Mouse (Mus musculus): ENCODE measurements around the gene Ccr8. TPM values are rescaled to one million over a fixed set of nuclear protein-coding genes. Genes with fewer than 3 reads are reported as not detected.

Gene Ccr8
- polyA plus RNA-seq, 1 experiment: 0.82 TPM

- H3K4me3 ChIP-seq (ENCODE audit: extremely low read depth, insufficient read depth, insufficient read length): peak within 1 kb of the TSS; percentile 82
- H3K27me3 ChIP-seq (ENCODE audit: control insufficient read depth, insufficient read depth, low read length): no peaks in the 10 kb centered on the region
- H3K4me1 ChIP-seq (ENCODE audit: control insufficient read depth, insufficient read depth, insufficient read length): peaks cover 8% of the 10 kb centered on the region
- WGBS: under 1% methylated on average over 72 of the region's 72 CpGs
- peak within 1 kb of the TSS; percentile 85 for H3K27ac ChIP-seq (ENCODE audit: insufficient read depth, low read length)
- no peak for TF ChIP-seq CTCF (IDR thresholded peaks at IDR 0.05; ENCODE audit: extremely low read depth, insufficient read depth, insufficient read length, insufficient replicate concordance)
- peak; percentile 92 for TF ChIP-seq POLR2A (IDR thresholded peaks at IDR 0.05; ENCODE audit: low read depth, low read length)
- peaks cover 45% of the 10 kb centered on the region for H3K36me3 ChIP-seq (ENCODE audit: control insufficient read depth, insufficient read depth, low read length)
- DNase-seq (ENCODE audit: low read depth in 1 of 2, low spot score in 2 of 2): peak; percentile 96 to 97
Observed at GRCm38 (mm10) chr9:120127538-120128251, 35.8 kb downstream of the Ccr8 start, which contains the start of gene Rpsa. TSS of gene Rpsa (plus strand) at chr9:120127689.

- 47% methylated on average over 10 of the region's 10 CpGs for WGBS
- TF ChIP-seq CTCF (IDR thresholded peaks at IDR 0.05; ENCODE audit: extremely low read depth, insufficient read depth, insufficient read length, insufficient replicate concordance) (no peak), POLR2A (IDR thresholded peaks at IDR 0.05; ENCODE audit: low read depth, low read length) (no peak)
- Histone ChIP-seq H3K4me3 (ENCODE audit: extremely low read depth, insufficient read depth, insufficient read length) (no peak overlapping the region), H3K36me3 (ENCODE audit: control insufficient read depth, insufficient read depth, low read length) (peaks cover 34% of the 10 kb centered on the region), H3K27ac (ENCODE audit: insufficient read depth, low read length) (no peak overlapping the region), H3K27me3 (ENCODE audit: control insufficient read depth, insufficient read depth, low read length) (no peaks in the 10 kb centered on the region), H3K4me1 (ENCODE audit: control insufficient read depth, insufficient read depth, insufficient read length) (peaks cover 8% of the 10 kb centered on the region)
- no peak for DNase-seq (ENCODE audit: low read depth in 1 of 2, low spot score in 2 of 2)
Observed at GRCm38 (mm10) chr9:120129276-120129675, 37.4 kb downstream of the Ccr8 start.

DNA sequence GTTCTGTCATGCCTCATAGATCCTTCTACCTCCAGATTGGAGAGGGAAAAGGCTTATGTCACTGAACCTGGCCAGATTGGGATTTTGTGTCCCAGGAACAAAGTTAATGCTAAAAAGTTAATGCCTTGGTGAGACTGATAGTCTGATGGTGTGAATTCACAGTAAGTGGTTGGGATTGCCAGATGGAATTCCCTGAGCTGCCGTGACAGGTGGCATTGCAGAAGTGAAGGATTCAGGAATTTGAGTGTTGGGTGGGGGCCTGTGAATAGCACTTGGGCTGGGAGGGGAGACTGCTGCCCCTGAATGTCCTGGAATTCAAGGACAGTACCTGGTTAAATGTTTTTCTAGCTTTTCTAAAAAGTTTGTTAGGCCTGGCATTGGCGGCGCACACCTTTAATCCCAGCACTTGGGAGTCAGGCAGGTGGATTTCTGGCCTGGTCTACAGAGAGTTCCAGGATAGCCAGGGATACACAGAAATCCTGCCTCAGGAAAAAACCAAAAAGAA lies 39.9 kb downstream of the Ccr8 start:
- 91% methylated on average over 3 of the region's 3 CpGs for WGBS
- H3K27ac ChIP-seq (ENCODE audit: insufficient read depth, low read length): no peak overlapping the region
- TF ChIP-seq CTCF (IDR thresholded peaks at IDR 0.05; ENCODE audit: extremely low read depth, insufficient read depth, insufficient read length, insufficient replicate concordance): no peak
- no peak for TF ChIP-seq POLR2A (IDR thresholded peaks at IDR 0.05; ENCODE audit: low read depth, low read length)
- H3K4me1 ChIP-seq (ENCODE audit: control insufficient read depth, insufficient read depth, insufficient read length): peaks cover 8% of the 10 kb centered on the region
- H3K27me3 ChIP-seq (ENCODE audit: control insufficient read depth, insufficient read depth, low read length): no peaks in the 10 kb centered on the region
- no peak overlapping the region for H3K4me3 ChIP-seq (ENCODE audit: extremely low read depth, insufficient read depth, insufficient read length)
- DNase-seq (ENCODE audit: low read depth in 1 of 2, low spot score in 2 of 2): no peak
- peaks cover 33% of the 10 kb centered on the region for H3K36me3 ChIP-seq (ENCODE audit: control insufficient read depth, insufficient read depth, low read length)

- 38% methylated on average over 8 of the region's 8 CpGs for WGBS
- DNase-seq (ENCODE audit: low read depth in 1 of 2, low spot score in 2 of 2): no peak
- H3K4me1 ChIP-seq (ENCODE audit: control insufficient read depth, insufficient read depth, insufficient read length): peaks cover 8% of the 10 kb centered on the region
- H3K36me3 ChIP-seq (ENCODE audit: control insufficient read depth, insufficient read depth, low read length): peaks cover 33% of the 10 kb centered on the region
- H3K27me3 ChIP-seq (ENCODE audit: control insufficient read depth, insufficient read depth, low read length): no peaks in the 10 kb centered on the region
- no peak overlapping the region for H3K4me3 ChIP-seq (ENCODE audit: extremely low read depth, insufficient read depth, insufficient read length)
- H3K27ac ChIP-seq (ENCODE audit: insufficient read depth, low read length): no peak overlapping the region
- no peak for TF ChIP-seq POLR2A (IDR thresholded peaks at IDR 0.05; ENCODE audit: low read depth, low read length)
- TF ChIP-seq CTCF (IDR thresholded peaks at IDR 0.05; ENCODE audit: extremely low read depth, insufficient read depth, insufficient read length, insufficient replicate concordance): no peak
Observed at GRCm38 (mm10) chr9:120132980-120133754, 41.3 kb downstream of the Ccr8 start.

GRCm38 (mm10) chr9:120133755-120134475 lies 42.0 kb downstream of the Ccr8 start:
- DNase-seq (ENCODE audit: low read depth in 1 of 2, low spot score in 2 of 2): no peak
- no peaks in the 10 kb centered on the region for H3K27me3 ChIP-seq (ENCODE audit: control insufficient read depth, insufficient read depth, low read length)
- TF ChIP-seq POLR2A (IDR thresholded peaks at IDR 0.05; ENCODE audit: low read depth, low read length): no peak
- no peak for TF ChIP-seq CTCF (IDR thresholded peaks at IDR 0.05; ENCODE audit: extremely low read depth, insufficient read depth, insufficient read length, insufficient replicate concordance)
- H3K4me3 ChIP-seq (ENCODE audit: extremely low read depth, insufficient read depth, insufficient read length): no peak overlapping the region
- 80% methylated on average over 6 of the region's 6 CpGs for WGBS
- H3K36me3 ChIP-seq (ENCODE audit: control insufficient read depth, insufficient read depth, low read length): peaks cover 30% of the 10 kb centered on the region
- H3K4me1 ChIP-seq (ENCODE audit: control insufficient read depth, insufficient read depth, insufficient read length): peaks cover 2% of the 10 kb centered on the region
- H3K27ac ChIP-seq (ENCODE audit: insufficient read depth, low read length): no peak overlapping the region

DNA sequence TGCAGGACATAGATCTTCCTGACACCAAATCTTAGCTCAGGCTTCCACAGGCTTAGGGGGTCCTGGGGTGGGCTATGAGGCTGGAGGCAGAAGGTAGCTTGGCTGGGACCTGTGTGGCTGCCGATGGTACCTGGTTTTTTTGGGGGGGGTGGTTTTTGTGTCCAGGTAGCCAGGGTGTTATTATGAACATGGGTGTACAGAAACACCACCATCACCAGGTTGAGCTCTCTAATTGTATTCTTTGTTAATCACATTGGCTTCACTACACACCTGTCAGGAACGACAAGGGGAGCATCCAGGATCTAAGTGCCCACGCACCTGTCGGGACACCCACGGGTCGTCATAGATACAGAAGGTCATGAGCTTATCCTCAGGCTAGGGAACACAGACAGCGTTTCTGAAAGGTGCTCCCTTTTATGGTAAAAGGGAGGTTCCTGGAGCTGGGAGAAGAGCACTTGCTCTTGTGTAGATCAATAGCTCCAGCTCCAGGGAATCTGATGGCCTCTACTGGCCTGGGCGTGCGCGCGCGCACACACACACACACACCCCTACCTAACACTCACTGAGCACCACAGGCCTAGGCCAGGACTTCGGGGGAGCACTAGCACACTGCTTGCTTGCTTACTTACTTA lies 42.7 kb downstream of the Ccr8 start:
- no peaks in the 10 kb centered on the region for H3K27me3 ChIP-seq (ENCODE audit: control insufficient read depth, insufficient read depth, low read length)
- H3K4me1 ChIP-seq (ENCODE audit: control insufficient read depth, insufficient read depth, insufficient read length): no peaks in the 10 kb centered on the region; the same call in 1 of the 2 replicates
- H3K36me3 ChIP-seq (ENCODE audit: control insufficient read depth, insufficient read depth, low read length): peaks cover 23% of the 10 kb centered on the region
- TF ChIP-seq POLR2A (IDR thresholded peaks at IDR 0.05; ENCODE audit: low read depth, low read length): no peak
- no peak for TF ChIP-seq CTCF (IDR thresholded peaks at IDR 0.05; ENCODE audit: extremely low read depth, insufficient read depth, insufficient read length, insufficient replicate concordance)
- DNase-seq (ENCODE audit: low read depth in 1 of 2, low spot score in 2 of 2): no peak
- WGBS: 92% methylated on average over 13 of the region's 13 CpGs
- no peak overlapping the region for H3K27ac ChIP-seq (ENCODE audit: insufficient read depth, low read length)
- H3K4me3 ChIP-seq (ENCODE audit: extremely low read depth, insufficient read depth, insufficient read length): no peak overlapping the region
